Mouse (Mus musculus) lung, embryonic 16.5 days (tissue): ENCODE results near the gene Myh2. TPM values are rescaled to one million over a fixed set of nuclear protein-coding genes. Genes with fewer than 3 reads are reported as not detected.

Experiments
- ATAC-seq: fragments of 200-750 bp; cut with Nextera tagmentation; 2 replicates; pipeline ENCODE4 v1.8.0; 2017; ENCODE audit warnings: low read depth, mild to moderate bottlenecking, moderate library complexity
- H3K27ac ChIP-seq: fragments of 300-500 bp; sonication (generic); 2 replicates; pipeline ENCODE4 v1.5.1; 2014; ENCODE audit warnings: mild to moderate bottlenecking, control low read depth, low read length
- H3K27me3 ChIP-seq: fragments of 300-500 bp; sonication (generic); 2 replicates; pipeline ENCODE4 v1.6.1; 2014; ENCODE audit warnings: low read depth, low read length, mixed read lengths; ENCODE audit not compliant: control insufficient read depth, insufficient read depth
- H3K36me3 ChIP-seq: fragments of 300-500 bp; sonication (generic); 2 replicates; pipeline ENCODE4 v1.6.1; 2014; ENCODE audit warnings: low read length; ENCODE audit not compliant: control insufficient read depth, insufficient read depth
- H3K4me1 ChIP-seq: fragments of 300-500 bp; sonication (generic); replicated peaks from 2 replicates; pipeline ENCODE4 v1.6.1; 2014; ENCODE audit warnings: low read length, mixed read lengths; ENCODE audit not compliant: control insufficient read depth, insufficient read depth
- H3K4me2 ChIP-seq: fragments of 300-500 bp; sonication (generic); 2 replicates; pipeline ENCODE4 v1.6.1; 2014; ENCODE audit warnings: low read depth, low read length, control low read depth
- H3K4me3 ChIP-seq: fragments of 300-500 bp; sonication (generic); 2 replicates; pipeline ENCODE4 v1.5.1; 2014; ENCODE audit warnings: mild to moderate bottlenecking, low read length, control low read depth
- H3K9ac ChIP-seq: fragments of 300-500 bp; sonication (generic); 2 replicates; pipeline ENCODE4 v1.6.1; 2014; ENCODE audit warnings: low read length, control low read depth
- H3K9me3 ChIP-seq: fragments of 300-500 bp; sonication (generic); 2 replicates; pipeline ENCODE4 v1.6.1; 2016; ENCODE audit warnings: low read length; ENCODE audit not compliant: control insufficient read depth
- WGBS: fragments of 180-500 bp; shearing (Covaris S2); extraction: QIAGEN DNeasy Blood & Tissue Kit; methylation state at CpG from one replicate; pipeline ENCODE4 v1.1.7; 2014; 5-methylcytosine and 5-hydroxymethylcytosine counted together
- polyA plus RNA-seq: library from polyadenylated mRNA; unstranded; fragments of >200 nt; fragmentation: Nextera tagmentation; extraction: Ambion mirVana; gene quantifications from 2 replicates; pipeline ENCODE4 v1.2.1, GENCODE M21; 2015

The Myh2 gene
- polyA plus RNA-seq: 0.05 TPM in 1 of 2 replicates, not detected in the other

DNA sequence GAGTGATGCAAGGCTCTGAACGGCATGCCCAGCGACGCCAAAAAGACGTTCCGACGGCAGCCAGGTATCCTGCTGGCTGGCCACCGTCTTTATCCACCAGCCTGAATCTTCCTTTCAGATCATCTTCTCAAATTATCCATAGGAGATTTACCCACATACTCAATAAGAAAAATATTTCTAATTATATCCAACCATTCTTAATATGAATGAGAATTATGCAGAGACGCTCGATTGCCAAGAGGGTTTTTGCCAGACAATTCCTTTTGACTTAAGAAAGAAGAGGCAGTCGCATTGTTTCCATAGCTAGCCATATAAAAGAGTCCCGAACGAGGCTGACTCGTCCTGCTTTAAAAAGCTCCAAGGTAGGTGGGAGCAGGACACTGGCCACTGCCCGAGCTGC lies at the start of gene Myh2:
Gene Myh2, plus strand, starts transcription at position 301 of the 400 bp plus-strand sequence.
- no peaks in the 10 kb centered on the region for H3K27me3 ChIP-seq
- H3K36me3 ChIP-seq: no peaks in the 10 kb centered on the region
- ATAC-seq: no peak
- no peak within 1 kb of the TSS for H3K4me2 ChIP-seq
- WGBS: 84% methylated on average over 14 of the region's 14 CpGs
- no peaks in the 10 kb centered on the region for H3K4me1 ChIP-seq
- no peaks in the 10 kb centered on the region for H3K9me3 ChIP-seq
- H3K4me3 ChIP-seq: no peak within 1 kb of the TSS
- H3K9ac ChIP-seq: no peak within 1 kb of the TSS
- H3K27ac ChIP-seq: no peak within 1 kb of the TSS

DNA sequence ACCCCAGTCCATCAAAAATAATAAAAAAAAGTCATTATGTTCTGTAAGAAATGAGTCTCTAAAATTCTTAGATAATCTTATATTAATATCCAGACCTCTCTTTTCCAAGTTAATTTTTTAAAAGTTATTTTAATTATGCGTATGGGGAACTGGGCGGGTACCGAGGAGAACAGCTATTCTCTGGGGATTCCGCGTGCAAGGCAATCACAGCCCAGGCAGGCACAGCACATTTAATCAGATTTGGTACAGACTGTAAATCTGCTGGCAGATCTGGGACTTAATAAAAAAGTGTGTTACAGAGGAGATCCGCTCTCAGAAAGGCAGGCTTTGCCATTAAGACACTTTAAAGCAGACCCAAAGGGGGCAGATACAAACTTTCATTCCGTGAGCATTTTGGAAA lies 45.9 kb upstream of the Myh2 start:
- H3K36me3 ChIP-seq: no peaks in the 10 kb centered on the region
- no peaks in the 10 kb centered on the region for H3K4me1 ChIP-seq
- no peak overlapping the region for H3K4me2 ChIP-seq
- no peaks in the 10 kb centered on the region for H3K27me3 ChIP-seq
- H3K4me3 ChIP-seq: no peak overlapping the region
- no peak for ATAC-seq
- H3K9ac ChIP-seq: no peak overlapping the region
- H3K27ac ChIP-seq: no peak overlapping the region
- H3K9me3 ChIP-seq: no peaks in the 10 kb centered on the region
- whole genome bisulfite sequencing: 80% methylated on average over 7 of the region's 7 CpGs

DNA sequence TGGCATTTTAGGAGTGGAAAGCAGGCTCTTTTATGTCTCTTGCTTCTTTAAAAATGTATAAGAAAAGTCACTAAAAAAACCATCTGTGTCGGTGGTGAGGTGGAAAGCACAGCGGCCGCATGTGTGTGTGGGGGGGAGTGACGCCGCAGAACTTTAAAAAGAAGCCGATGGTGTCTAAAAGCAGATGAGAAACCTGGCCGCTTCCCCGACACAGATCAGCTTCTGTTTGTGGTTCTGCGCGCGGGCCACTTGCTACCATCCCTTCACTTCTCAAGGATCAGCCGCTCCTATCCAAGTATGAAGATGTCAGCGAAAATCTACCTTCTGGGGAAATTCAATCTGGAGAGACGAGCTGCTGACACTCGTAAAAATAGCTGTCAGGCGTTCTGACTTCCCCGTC lies 45.5 kb upstream of the Myh2 start:
- Histone ChIP-seq H3K27ac (no peak overlapping the region), H3K4me3 (no peak overlapping the region), H3K27me3 (no peaks in the 10 kb centered on the region), H3K4me2 (no peak overlapping the region), H3K9ac (no peak overlapping the region), H3K36me3 (no peaks in the 10 kb centered on the region), H3K9me3 (no peaks in the 10 kb centered on the region), H3K4me1 (no peaks in the 10 kb centered on the region)
- WGBS: 67% methylated on average over 17 of the region's 17 CpGs
- no peak for ATAC-seq

DNA sequence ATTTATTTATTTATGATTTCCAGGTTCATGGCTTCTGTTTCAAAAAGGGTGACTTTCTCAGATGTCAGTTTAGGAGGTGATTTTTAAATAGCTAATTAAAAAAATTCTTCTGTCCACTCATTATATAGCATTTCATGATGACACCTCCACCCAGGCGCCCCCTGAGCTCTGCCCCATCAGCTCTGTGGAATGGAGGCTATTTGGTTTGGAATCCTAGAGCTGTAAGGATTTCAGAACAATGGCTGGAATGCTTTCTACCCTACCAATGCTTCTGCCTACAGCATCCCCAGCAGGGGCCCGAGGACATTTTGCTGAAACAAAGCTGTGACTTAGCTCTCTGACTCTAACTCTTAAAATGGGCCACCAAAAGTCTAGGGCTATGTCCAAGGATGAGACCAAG lies 37.3 kb upstream of the Myh2 start:
- Histone ChIP-seq H3K27me3 (no peaks in the 10 kb centered on the region), H3K4me1 (no peaks in the 10 kb centered on the region), H3K4me2 (no peak overlapping the region), H3K4me3 (no peak overlapping the region), H3K36me3 (no peaks in the 10 kb centered on the region), H3K27ac (no peak overlapping the region), H3K9ac (no peak overlapping the region), H3K9me3 (no peaks in the 10 kb centered on the region)
- no peak for ATAC-seq
- WGBS: 76% methylated on average over 2 of the region's 2 CpGs

DNA sequence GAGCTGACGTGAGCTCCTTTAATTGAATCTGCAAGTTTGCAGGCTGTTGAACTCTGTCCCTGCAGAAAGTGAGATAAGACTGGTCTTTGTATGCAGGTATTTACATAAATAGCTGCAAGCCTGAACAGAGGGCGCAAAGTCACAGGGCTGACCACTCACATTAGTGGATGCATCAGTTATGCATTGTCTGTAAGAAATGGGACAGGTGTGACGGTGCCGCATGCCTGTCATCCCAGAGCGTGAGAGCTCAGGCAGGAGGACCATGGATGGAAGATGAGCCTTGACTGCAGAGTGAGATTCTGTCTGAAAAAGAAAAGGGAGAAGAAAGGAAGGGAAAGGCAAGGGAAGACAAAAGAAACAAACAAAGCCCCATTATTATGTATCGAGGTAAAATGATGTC lies 36.2 kb upstream of the Myh2 start:
- H3K9me3 ChIP-seq: no peaks in the 10 kb centered on the region
- H3K27me3 ChIP-seq: no peaks in the 10 kb centered on the region
- 71% methylated on average over 6 of the region's 6 CpGs for WGBS
- H3K4me2 ChIP-seq: no peak overlapping the region
- H3K4me1 ChIP-seq: no peaks in the 10 kb centered on the region
- H3K36me3 ChIP-seq: no peaks in the 10 kb centered on the region
- no peak for ATAC-seq
- no peak overlapping the region for H3K9ac ChIP-seq
- no peak overlapping the region for H3K27ac ChIP-seq
- no peak overlapping the region for H3K4me3 ChIP-seq

DNA sequence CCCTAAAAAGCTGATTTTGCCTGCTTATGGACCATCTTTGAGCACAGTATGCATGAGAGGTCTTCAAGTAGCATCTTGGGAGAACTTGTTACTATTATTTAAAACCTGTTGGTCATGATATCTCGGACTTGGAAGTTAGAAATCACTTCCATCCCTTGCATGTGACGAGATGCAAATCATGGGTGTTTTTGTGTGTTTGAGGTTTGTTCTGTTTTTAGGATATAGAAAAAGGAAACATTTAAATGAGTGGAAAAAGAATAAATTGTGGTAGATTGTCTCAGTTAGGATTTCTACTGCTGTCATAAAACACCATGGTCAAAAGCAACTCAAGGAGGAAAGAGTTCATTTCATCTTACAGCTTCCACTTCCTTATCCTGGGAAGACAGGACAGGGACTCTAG lies 35.3 kb upstream of the Myh2 start:
- no peak overlapping the region for H3K27ac ChIP-seq
- H3K4me1 ChIP-seq: no peaks in the 10 kb centered on the region
- H3K36me3 ChIP-seq: no peaks in the 10 kb centered on the region
- H3K4me3 ChIP-seq: no peak overlapping the region
- no peak overlapping the region for H3K9ac ChIP-seq
- ATAC-seq: no peak
- H3K27me3 ChIP-seq: no peaks in the 10 kb centered on the region
- no peak overlapping the region for H3K4me2 ChIP-seq
- no peaks in the 10 kb centered on the region for H3K9me3 ChIP-seq
- 84% methylated on average over 2 of the region's 2 CpGs for WGBS

DNA sequence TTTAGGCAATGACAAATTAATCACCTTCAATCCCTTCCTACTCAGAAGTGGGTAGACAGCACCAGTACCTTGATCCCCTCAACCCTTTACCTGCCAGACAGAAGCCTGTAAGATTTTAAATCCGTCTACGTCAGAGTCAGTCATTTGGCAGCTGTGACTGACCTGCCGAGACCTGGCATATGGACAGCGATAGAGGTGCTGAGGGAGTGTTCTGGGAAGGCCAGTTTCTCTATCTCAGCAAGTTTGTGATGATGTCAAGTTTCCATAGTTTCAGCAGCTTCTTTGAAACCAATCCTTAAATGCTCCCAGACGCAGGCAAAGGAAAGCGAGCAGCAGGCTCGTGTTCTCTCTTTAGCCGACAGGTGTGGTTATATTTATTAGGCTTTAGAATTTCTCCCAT lies 31.3 kb upstream of the Myh2 start:
- no peak overlapping the region for H3K4me2 ChIP-seq
- no peaks in the 10 kb centered on the region for H3K9me3 ChIP-seq
- H3K36me3 ChIP-seq: no peaks in the 10 kb centered on the region
- H3K27ac ChIP-seq: no peak overlapping the region
- no peaks in the 10 kb centered on the region for H3K4me1 ChIP-seq
- 44% methylated on average over 8 of the region's 8 CpGs for WGBS
- H3K27me3 ChIP-seq: no peaks in the 10 kb centered on the region
- ATAC-seq: no peak
- no peak overlapping the region for H3K9ac ChIP-seq
- H3K4me3 ChIP-seq: no peak overlapping the region

DNA sequence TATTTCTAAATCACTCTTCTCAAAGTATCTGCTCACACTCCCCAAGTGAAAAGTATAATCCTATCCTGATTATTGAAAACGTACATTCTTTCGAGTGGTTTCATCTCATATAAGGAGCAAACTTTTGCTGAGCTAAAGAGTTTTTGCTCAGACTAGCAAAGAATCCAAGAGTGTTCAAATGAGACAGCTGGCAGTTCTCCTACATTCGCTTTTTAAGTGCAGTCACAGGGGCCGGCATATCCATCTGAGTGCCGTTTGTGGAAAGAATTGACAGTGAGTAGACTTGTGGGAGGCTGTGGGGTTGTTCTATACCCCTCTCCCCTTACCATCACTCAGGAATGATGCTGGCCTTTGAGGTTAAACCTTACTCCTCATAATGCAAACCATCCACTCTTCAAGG lies 30.7 kb upstream of the Myh2 start:
- H3K4me2 ChIP-seq: no peak overlapping the region

DNA sequence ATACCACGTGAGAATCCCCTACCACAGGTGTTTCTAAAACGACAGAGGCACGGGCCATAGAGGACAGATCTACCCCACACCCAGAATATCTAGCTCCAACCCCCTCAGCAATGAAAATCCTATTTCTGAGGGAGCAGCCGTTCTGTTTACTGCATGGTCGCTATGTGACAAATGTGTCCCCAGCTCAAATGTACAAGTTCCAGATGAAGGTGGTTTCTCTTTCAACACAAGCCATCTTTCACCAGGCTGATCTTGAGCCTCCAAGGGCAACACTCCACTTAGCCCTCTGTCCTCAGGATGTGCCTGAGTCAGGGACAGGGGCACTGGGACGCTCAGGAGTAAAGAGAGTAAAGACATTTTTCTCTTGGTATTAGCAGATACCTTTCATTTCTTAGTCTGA lies 29.8 kb upstream of the Myh2 start:
- no peak overlapping the region for H3K4me2 ChIP-seq
- no peak overlapping the region for H3K9ac ChIP-seq

More for the DNA sequence above, 30.7 kb upstream of the Myh2 start:
- Histone ChIP-seq H3K9me3 (no peaks in the 10 kb centered on the region), H3K27ac (no peak overlapping the region), H3K27me3 (no peaks in the 10 kb centered on the region), H3K9ac (no peak overlapping the region), H3K4me3 (no peak overlapping the region), H3K36me3 (no peaks in the 10 kb centered on the region), H3K4me1 (no peaks in the 10 kb centered on the region)
- ATAC-seq: no peak
- WGBS: 37% methylated on average over 5 of the region's 5 CpGs

DNA sequence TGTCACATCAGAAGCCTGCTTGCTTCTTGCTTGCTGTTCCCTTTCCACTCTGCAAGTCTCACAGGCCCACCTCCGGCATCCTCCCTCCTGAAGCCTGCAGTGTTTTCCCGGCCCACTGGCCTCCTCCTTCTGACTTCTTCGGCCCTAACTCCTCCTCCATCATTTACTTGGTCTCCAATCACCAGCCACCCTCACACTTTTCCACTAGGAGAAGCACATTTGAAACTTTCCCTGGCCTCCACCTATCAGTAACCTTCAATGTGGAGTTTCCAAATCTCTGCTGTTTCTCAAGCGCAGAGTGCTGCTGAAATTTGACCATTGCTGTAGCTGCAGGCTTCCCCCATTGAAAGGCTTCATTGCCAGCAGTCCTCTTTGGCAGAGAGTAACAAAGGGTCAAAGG lies 28.8 kb upstream of the Myh2 start:
- H3K4me1 ChIP-seq: no peaks in the 10 kb centered on the region
- 42% methylated on average over 4 of the region's 4 CpGs for WGBS

More for the DNA sequence above, 29.8 kb upstream of the Myh2 start:
- WGBS: 51% methylated on average over 6 of the region's 6 CpGs
- Histone ChIP-seq H3K4me3 (no peak overlapping the region), H3K4me1 (no peaks in the 10 kb centered on the region), H3K9me3 (no peaks in the 10 kb centered on the region), H3K27me3 (no peaks in the 10 kb centered on the region), H3K27ac (no peak overlapping the region), H3K36me3 (no peaks in the 10 kb centered on the region)
- ATAC-seq: no peak

More for the DNA sequence above, 28.8 kb upstream of the Myh2 start:
- Histone ChIP-seq H3K9me3 (no peaks in the 10 kb centered on the region), H3K36me3 (no peaks in the 10 kb centered on the region), H3K27me3 (no peaks in the 10 kb centered on the region), H3K4me2 (no peak overlapping the region), H3K9ac (no peak overlapping the region), H3K27ac (no peak overlapping the region), H3K4me3 (no peak overlapping the region)
- no peak for ATAC-seq
